Mouse (Mus musculus): Measurements from ENCODE around the gene Tmem183a. TPM values are rescaled to one million over a fixed set of nuclear protein-coding genes. Genes with fewer than 3 reads are reported as not detected.

Tmem183a gene
- polyA plus RNA-seq, 1 experiment, result not detected

- no peak overlapping the region for H3K4me3 ChIP-seq (ENCODE audit: insufficient read depth, low read depth, low read length)
- H3K27ac ChIP-seq (ENCODE audit: insufficient read depth, low read depth, low read length), result peak overlapping the region; percentile 47; the same call in 1 of the 2 replicates
- WGBS, result 76% methylated on average over 10 of the region's 10 CpGs
- H3K4me1 ChIP-seq (ENCODE audit: control insufficient read depth, insufficient read depth, low read length), result peaks cover 52% of the 10 kb centered on the region
- TF ChIP-seq POLR2A (IDR thresholded peaks at IDR 0.05; ENCODE audit: insufficient read depth, low read depth, low read length) (no peak), CTCF (IDR thresholded peaks at IDR 0.05; ENCODE audit: insufficient read depth, low read depth, low read length) (no peak)
Observed at GRCm38 (mm10) chr1:134333371-134334110, 28.2 kb downstream of the Tmem183a start.

DNA sequence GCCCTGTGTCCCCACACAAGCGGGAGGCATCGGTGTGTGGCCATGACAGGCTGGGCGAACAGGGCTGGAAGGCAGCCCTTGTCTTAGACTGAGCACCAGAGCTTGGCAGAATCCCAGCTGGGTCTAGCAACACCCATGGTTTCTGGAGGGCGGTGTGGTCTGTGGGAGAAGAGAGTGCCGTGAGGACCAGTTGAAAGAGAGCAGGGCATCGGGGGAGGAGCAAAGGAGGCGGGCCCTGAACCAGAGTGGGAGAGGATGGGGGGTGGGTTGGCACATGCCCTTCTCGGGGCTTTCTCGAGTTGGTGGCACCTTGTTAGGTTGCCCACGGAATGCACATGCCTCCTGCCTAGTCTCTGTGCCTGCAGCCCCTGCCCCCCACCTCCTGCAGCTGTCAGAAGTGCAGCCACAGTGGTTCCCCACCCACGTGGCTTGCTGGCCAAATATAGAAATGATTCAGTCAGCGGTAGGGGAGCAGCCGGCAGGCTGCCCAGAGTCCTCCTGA, 29.0 kb downstream of the Tmem183a start, which contains the start of gene Ppfia4:
Gene Ppfia4 (minus strand): TSS at position 159 of the 502 bp plus-strand sequence.
- TF ChIP-seq CTCF (IDR thresholded peaks at IDR 0.05; ENCODE audit: insufficient read depth, low read depth, low read length), result no peak
- no peak for TF ChIP-seq POLR2A (IDR thresholded peaks at IDR 0.05; ENCODE audit: insufficient read depth, low read depth, low read length)
- WGBS, result 8% methylated on average over 13 of the region's 13 CpGs
- peaks cover 57% of the 10 kb centered on the region for H3K4me1 ChIP-seq (ENCODE audit: control insufficient read depth, insufficient read depth, low read length)
- peak within 1 kb of the TSS; percentile 87 for H3K27ac ChIP-seq (ENCODE audit: insufficient read depth, low read depth, low read length)
- H3K4me3 ChIP-seq (ENCODE audit: insufficient read depth, low read depth, low read length), result peak within 1 kb of the TSS; percentile 22; the same call in 1 of the 2 replicates

DNA sequence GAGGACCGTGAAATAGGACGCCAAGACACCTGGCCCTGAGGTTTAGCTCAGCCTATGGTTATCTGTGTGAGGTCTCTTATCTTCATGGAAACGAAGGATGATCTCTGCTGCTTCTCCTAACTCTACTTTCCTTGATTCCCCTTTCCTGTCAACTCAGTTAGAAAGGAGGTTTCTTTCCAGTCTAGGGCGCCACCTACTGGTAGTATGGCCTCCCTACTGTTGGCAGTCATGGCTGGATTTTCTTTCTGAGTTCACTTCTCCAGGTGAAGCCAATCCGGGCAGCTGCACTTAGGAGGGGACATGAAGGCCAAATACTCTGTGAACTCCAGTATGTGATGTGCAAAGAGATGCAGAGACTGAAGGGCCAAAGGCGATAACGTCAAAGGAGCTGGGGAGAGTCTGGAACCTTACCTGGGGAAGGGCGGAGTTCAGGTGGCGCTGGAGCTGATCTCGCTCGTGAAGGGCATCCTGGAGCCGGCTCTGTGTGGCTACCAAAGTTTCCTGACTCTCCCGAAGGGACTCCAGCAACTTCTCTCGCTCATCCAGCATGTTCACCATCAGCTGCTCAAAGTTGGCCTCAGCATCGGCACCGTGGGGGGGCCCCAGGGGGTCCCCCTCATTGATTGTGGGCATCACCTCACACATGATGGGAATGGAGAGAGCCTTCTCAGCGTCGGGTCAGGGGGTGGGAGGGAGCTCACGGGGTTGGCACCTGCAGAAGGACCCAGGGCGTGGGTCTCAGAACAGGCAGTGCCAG, 29.7 kb downstream of the Tmem183a start:
- 0 out of 2 replicates have a peak overlapping the region, but pooled peaks have one; percentile 22 for H3K4me3 ChIP-seq (ENCODE audit: insufficient read depth, low read depth, low read length)
- peak overlapping the region; percentile 87 for H3K27ac ChIP-seq (ENCODE audit: insufficient read depth, low read depth, low read length)
- 36% methylated on average over 20 of the region's 20 CpGs for WGBS
- no peak for TF ChIP-seq CTCF (IDR thresholded peaks at IDR 0.05; ENCODE audit: insufficient read depth, low read depth, low read length)
- no peak for TF ChIP-seq POLR2A (IDR thresholded peaks at IDR 0.05; ENCODE audit: insufficient read depth, low read depth, low read length)
- peaks cover 63% of the 10 kb centered on the region for H3K4me1 ChIP-seq (ENCODE audit: control insufficient read depth, insufficient read depth, low read length)

- peaks cover 21% of the 10 kb centered on the region for H3K4me1 ChIP-seq (ENCODE audit: control insufficient read depth, insufficient read depth, low read length)
- no peak overlapping the region for H3K4me3 ChIP-seq (ENCODE audit: insufficient read depth, low read depth, low read length)
- WGBS, result 94% methylated on average over 12 of the region's 12 CpGs
- TF ChIP-seq POLR2A (IDR thresholded peaks at IDR 0.05; ENCODE audit: insufficient read depth, low read depth, low read length) (no peak), CTCF (IDR thresholded peaks at IDR 0.05; ENCODE audit: insufficient read depth, low read depth, low read length) (no peak)
- H3K27ac ChIP-seq (ENCODE audit: insufficient read depth, low read depth, low read length), result no peak overlapping the region
Observed at GRCm38 (mm10) chr1:134326841-134327346, 34.9 kb downstream of the Tmem183a start.

- no peak overlapping the region for H3K27ac ChIP-seq (ENCODE audit: insufficient read depth, low read depth, low read length)
- H3K4me3 ChIP-seq (ENCODE audit: insufficient read depth, low read depth, low read length), result no peak overlapping the region
- WGBS, result 86% methylated on average over 6 of the region's 6 CpGs
- no peak for TF ChIP-seq POLR2A (IDR thresholded peaks at IDR 0.05; ENCODE audit: insufficient read depth, low read depth, low read length)
- no peak for TF ChIP-seq CTCF (IDR thresholded peaks at IDR 0.05; ENCODE audit: insufficient read depth, low read depth, low read length)
- peaks cover 4% of the 10 kb centered on the region; the same call in 1 of the 2 replicates for H3K4me1 ChIP-seq (ENCODE audit: control insufficient read depth, insufficient read depth, low read length)
Observed at GRCm38 (mm10) chr1:134322591-134322990, 39.2 kb downstream of the Tmem183a start.

GRCm38 (mm10) chr1:134320691-134321301, 41.0 kb downstream of the Tmem183a start:
- WGBS, result 79% methylated on average over 14 of the region's 14 CpGs
- no peak overlapping the region for H3K4me3 ChIP-seq (ENCODE audit: insufficient read depth, low read depth, low read length)
- H3K4me1 ChIP-seq (ENCODE audit: control insufficient read depth, insufficient read depth, low read length), result no peaks in the 10 kb centered on the region
- TF ChIP-seq CTCF (IDR thresholded peaks at IDR 0.05; ENCODE audit: insufficient read depth, low read depth, low read length) (no peak), POLR2A (IDR thresholded peaks at IDR 0.05; ENCODE audit: insufficient read depth, low read depth, low read length) (no peak)
- H3K27ac ChIP-seq (ENCODE audit: insufficient read depth, low read depth, low read length), result no peak overlapping the region

- 54% methylated on average over 5 of the region's 5 CpGs for WGBS
- Histone ChIP-seq H3K27ac (ENCODE audit: insufficient read depth, low read depth, low read length) (no peak overlapping the region), H3K4me1 (ENCODE audit: control insufficient read depth, insufficient read depth, low read length) (0 out of 2 replicates have a peak, but pooled peaks cover 2% of the 10 kb centered on the region), H3K4me3 (ENCODE audit: insufficient read depth, low read depth, low read length) (no peak overlapping the region)
- TF ChIP-seq CTCF (IDR thresholded peaks at IDR 0.05; ENCODE audit: insufficient read depth, low read depth, low read length), result no peak
- TF ChIP-seq POLR2A (IDR thresholded peaks at IDR 0.05; ENCODE audit: insufficient read depth, low read depth, low read length), result no peak
Observed at GRCm38 (mm10) chr1:134318261-134318660, 43.5 kb downstream of the Tmem183a start.

DNA sequence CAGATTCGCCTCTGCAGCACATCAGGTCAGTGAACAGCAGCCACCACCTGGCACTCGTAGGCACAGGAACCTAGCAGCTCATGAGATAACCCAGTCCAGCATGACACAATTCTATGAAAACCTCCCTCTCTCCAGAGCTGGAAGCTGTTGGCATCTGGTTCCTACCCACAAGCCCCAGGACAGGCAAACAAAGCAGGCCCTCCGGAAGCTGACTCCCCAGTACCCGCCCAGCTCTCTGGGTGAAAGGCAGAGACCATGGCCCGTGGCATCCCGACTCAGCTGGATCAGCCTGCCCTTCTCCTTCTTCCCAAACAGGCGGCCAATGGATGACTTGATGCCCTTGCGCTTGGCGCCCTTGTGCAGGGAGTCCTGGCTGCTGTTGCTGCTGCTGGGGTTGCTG, 45.4 kb downstream of the Tmem183a start:
- Histone ChIP-seq H3K4me3 (ENCODE audit: insufficient read depth, low read depth, low read length) (no peak overlapping the region), H3K4me1 (ENCODE audit: control insufficient read depth, insufficient read depth, low read length) (0 out of 2 replicates have a peak, but pooled peaks cover 2% of the 10 kb centered on the region), H3K27ac (ENCODE audit: insufficient read depth, low read depth, low read length) (no peak overlapping the region)
- 78% methylated on average over 9 of the region's 9 CpGs for WGBS
- TF ChIP-seq CTCF (IDR thresholded peaks at IDR 0.05; ENCODE audit: insufficient read depth, low read depth, low read length) (no peak), POLR2A (IDR thresholded peaks at IDR 0.05; ENCODE audit: insufficient read depth, low read depth, low read length) (no peak)
